Mouse (Mus musculus): ENCODE measurements around the gene Rwdd2b.

GRCm38 (mm10) chr16:87437096-87437495 is 3.3 kb downstream of the Rwdd2b start:
- no peak for TF ChIP-seq POLR2A (IDR thresholded peaks at IDR 0.05; ENCODE audit: control insufficient read depth, low read depth, low read length)
- no peak for TF ChIP-seq CTCF (IDR thresholded peaks at IDR 0.05; ENCODE audit: control insufficient read depth, insufficient read depth, insufficient replicate concordance, low read depth, low read length)

Measured in testis, adult 2 months (tissue).